Mouse (Mus musculus) ovary, postnatal 10 days (tissue): ENCODE results near the gene Dhx16.

Source experiments
- DNase-seq: peaks from one replicate; pipeline ENCODE4 v3.0.0; 2022; ENCODE audit warnings: low spot score

The Dhx16 gene

DNA sequence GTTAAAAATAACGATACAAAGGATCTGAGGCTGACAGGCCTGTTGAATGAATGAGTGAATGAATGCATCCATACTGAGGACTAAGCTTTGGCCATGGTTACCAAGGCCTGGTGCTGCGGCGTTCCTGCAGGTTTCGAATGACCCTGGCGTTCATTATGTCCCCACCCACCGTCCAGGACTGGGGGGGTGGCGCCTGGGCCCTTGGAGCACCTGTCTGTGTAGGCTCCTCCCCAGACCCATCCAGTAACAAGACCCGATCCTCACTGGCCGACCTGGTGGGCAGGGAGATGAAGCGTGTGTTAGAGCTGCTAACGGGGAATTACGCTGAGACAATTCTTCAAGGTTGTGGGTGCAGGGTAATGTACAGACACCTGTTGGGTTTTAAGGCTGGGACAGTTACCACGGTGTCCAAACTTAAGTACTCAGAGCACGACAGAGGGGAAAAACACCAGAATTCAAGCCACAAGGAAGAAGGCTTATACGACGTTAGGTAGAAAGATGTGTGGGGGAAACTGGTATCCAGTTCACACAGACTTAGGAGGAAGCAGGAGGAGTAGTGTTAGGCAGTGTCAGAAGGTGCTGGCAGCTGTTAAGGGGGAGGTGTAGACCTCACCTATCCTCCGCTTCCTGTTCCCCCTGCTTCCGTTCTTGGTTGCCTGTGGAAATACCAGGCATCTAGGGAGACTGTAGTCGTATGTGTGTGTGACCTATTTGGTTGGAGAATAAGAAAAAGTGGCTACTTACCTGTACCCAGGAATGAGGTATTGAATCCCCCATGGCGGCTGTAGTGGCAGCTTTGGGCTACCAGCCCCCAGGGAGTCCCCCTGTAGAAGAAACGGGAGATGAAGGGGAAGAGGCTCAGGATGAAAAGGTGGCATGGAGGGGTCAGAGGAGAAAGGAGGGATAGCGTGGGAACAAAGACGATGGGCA, 18.3 kb downstream of the Dhx16 start:
- DNase-seq: no peak

DNA sequence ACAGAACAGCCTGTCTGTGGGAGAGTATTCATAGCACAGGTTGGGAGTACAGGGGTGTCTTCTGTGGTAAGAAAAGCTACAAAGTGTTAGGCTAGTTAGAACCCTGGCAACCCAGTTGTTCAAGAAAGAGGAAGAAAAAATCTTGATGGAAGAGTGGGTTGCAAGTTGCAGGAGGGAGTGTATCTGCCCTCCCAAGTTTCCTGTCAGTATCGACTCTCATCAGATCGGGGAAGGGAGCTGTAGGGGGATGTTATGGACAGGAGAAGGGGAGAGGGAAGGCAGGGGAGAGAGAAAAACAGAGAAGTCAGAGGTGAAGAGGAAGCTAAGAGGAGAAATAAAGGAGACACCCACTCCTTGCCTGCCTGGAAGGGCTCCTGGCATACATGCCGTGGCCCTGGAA, 21.0 kb downstream of the Dhx16 start:
- DNase-seq: no peak

DNA sequence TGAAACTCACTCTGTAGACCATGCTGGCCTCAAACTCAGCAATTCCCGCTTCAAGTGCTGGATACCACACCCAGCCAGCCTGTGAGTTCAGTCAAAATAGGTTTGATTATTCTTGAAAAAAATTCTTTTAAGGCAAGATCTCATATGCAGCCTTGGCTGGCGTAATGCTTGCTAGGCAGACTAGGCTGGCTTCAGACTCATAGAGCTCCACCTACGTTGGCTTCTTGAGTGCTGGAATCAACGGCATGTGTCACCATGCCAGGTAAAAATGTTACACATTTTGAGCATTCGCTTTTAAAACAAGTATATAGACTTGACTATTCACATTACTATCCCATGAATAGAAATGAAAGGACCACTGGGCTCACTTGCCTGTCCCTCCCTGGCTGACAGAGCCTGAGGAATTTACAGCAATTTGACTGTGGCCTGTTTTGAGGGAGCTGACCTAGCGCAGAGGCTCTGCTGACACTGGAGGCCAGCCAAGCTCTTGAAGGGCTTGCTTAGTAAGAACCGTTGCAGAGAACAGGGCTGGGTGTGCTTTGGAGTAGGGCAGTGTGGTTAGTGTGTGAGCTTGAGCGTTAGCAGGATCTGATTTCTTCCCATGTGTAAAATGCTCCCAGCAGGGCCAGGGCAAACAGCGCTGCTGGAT, 23.8 kb downstream of the Dhx16 start:
- DNase-seq: no peak

DNA sequence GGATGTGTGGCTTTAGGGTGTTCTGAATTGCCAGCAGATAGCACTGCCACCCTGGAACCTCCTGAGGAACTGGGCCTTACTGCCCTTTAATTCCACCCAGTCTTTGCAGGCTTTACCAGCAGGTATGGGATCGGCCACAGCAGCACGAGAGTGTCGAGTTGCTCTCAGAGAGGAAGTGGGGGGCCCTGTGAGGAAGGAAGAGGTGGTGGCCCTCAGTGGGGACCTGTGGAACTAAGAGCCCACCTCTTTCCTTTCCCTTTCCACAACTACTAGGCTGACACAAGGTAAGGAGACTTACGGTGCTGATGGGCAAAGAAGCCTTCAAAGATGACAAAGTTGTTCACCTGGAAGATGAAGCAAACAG, 24.4 kb downstream of the Dhx16 start:
- no peak for DNase-seq

DNA sequence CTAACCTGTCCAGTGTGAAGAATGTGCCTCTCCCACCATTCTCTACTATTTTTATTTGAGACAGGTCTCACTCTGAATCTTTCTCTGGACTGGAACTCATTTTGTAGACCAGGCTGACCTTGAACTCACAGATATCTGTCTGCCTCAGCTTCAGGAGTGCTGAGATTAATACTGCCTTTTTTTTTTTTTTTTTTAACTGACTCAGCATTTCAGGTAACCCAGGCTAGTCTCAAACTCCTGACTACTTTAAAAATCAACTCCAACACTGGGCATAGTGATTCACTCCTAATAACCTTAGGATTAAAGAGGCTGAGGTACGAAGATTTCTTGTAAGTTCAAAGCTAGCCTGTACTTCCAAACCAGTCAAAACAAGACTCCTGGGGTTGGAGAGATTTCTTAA, 26.0 kb downstream of the Dhx16 start:
- DNase-seq: no peak

DNA sequence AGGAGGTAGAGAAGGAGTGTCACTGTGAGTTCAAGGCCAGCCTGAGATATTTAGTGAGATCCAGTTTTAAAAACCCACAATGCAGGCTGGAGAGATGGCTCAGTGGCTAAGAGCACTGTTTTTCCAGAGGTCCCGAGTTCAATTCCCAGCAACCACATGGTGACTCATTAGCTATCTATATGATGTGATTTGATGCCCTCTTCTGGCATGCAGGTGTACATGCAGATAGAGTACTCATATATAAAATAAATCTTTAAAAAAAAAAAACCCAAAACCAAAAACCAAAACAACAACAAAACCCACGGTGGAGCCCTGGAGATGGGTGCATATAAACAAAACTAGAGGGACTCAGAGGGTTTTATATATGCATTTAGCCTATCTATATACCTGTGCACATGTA, 28.0 kb downstream of the Dhx16 start:
- DNase-seq: no peak

DNA sequence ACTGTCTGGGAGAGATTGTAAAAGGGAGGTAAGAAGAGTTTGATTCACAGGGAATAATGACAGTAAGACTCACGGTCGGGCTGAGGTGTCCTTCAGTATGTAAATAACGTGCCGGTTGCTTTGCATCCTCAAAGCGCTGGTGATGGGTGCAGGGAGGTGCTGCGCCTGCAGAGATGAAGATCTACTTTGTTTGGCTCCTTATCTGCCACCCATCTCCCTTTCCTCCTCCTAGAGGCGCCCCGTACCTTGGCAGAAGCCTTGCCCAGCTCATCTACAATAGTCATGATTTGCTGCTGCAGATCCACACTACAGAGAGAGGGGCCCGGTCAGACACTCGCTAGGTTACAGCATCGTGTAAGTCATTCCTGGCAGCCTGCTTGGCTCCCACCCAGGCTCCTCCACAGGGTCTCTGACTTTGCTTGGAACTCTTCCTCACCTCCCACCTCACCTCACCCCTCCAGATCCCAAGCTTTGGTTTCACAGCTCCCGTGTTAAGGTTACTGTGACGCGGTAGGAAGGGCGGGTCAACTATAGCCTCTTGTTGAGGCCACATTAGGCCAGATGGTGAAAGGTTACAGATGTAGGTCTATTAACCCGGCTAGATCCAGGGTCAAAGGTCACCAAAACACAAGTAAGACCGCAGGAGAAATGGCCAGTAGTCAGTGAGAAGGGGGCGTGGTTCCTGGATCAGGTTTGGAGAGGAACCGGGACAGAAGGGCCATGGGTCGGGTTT, 29.7 kb downstream of the Dhx16 start:
- DNase-seq: no peak

DNA sequence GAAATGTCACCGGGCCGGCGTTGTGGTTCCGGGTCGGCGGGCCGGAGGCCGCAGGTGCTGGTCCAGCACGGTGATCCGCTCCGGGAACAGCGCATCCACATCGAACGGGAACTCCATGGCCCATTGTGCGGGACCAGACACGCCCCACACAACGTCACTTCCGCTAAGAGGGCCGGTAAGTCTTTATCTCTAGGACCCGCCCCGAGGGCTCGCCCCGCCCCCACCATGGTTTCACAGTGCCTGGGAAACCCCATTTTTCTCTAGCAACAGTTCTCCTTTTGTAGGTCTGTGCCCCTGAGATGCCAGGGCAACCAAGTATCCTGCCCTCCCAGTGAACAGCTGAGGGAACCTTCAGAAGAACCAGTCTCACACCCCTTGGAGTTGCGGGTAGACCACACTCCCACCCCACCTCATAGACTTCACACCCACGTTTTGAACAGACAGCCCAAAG, 30.3 kb downstream of the Dhx16 start, which contains the start of gene Atat1:
Atat1 (minus strand) TSS at position 157 of the 451 bp plus-strand sequence.
- peak; percentile 82 for DNase-seq

DNA sequence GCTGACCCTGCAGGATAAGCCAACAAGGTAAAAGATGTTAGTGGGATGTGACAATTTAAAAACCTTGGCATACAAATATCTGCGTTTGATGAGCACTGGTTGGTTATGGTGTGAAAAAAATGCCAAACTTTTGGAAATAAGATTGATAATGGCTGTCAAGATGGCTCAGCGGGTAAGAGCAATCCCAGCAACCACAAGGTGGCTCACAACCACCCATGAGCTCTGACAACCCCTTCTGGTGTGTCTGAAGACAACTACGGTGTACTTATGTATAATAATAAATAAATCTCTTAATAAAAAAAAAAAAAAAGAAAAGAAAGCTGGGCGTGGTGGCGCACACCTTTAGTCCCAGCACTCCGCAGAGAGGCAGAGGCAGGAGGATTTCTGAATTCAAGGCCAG, 35.4 kb downstream of the Dhx16 start:
- DNase-seq: no peak

DNA sequence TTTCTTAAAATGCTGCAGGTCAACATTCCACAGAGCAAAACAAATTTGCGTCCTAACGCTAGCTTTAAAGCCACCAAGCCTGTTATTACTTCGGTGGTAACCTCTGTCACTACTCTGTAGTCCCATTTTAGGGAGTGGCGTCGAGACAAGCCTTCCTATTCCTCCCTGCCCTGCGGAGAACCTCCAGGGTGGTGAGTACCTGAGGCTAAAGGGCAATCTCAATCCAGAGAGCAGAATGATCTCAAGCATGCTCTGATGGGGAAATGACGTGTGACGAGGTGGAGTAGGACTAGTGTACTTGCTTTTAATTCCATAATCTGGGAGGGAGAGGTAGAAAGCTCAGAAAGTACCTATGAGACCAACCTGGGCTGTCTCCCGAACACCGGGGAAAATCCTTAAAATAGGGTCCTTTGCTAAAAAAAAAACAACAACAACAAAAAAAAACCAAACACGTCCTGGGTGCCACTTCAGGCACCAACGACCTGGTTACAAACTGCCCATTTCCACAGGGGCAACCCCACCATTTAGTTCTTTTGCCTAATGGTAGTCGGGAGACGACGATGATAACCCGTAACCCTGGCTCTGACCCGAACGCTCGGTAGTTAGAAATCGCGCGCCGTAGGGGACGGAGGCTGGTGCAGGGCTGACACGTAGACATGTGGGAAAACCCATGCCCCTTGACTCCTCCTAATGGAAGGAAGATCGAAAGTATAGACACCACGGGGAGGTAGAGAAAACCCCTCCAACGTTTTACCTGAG, 36.1 kb downstream of the Dhx16 start:
- DNase-seq: no peak

DNA sequence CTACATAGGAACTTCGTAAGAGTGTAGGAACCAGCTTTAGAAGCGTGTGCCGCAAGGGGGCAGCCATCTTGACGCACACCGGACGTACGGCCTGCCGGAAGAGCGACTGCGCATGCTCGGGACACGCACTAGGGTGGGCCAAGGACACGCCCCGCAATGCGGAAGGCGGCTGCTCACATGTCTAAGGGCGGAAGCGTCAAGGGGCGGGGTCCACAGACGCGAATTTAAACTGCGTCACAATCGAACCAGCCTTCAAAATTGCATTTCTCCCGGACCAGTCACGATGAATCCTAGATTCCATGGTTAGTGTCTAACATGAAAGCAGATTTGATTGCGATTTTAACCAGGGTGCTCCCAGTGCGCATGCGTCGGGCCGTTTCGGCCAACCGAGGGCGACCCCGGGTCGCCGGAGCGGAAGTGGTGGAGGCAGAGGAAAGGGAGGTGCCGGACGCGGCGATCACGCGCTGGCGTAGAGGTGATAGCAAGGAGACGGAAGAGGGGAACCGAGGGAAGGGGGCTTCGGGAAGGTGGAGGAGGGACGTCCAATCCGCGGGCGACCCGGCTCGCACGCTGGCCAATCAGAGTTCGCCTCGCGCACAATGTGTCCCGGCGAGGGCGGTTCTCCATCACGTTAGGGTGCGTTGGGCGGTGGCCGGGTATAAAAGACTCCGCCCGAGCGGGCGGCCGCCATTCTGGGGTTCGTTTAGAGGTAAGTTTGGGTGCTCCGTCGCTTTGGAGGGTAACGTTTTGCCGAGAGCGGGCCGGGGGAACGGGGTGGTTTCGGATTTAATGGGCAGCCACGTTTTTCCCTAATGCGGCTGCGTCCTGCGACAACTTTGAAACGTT, 36.9 kb downstream of the Dhx16 start, which contains the start of the genes Mrps18b and Ppp1r10:
Mrps18b (minus strand) TSS at position 93 of the 846 bp plus-strand sequence.
Ppp1r10 (plus strand) TSS at position 138 of the 846 bp plus-strand sequence.
- DNase-seq: peak; percentile 96

DNA sequence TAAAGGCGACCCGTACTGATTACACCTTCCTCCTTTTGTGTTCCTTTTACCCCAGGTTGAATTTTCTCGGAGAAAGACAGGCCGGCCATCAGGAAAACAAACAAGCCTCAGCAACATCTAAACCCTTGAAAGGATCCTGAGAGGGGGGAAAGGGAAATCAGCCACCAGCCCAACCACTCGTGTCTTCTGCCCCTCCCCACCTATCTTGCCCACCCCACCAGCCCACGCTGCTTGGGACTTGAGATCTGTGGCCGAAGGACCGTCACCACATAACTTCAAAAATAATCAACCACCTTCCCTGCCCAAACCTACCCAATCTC, 37.5 kb downstream of the Dhx16 start:
- DNase-seq: no peak

DNA sequence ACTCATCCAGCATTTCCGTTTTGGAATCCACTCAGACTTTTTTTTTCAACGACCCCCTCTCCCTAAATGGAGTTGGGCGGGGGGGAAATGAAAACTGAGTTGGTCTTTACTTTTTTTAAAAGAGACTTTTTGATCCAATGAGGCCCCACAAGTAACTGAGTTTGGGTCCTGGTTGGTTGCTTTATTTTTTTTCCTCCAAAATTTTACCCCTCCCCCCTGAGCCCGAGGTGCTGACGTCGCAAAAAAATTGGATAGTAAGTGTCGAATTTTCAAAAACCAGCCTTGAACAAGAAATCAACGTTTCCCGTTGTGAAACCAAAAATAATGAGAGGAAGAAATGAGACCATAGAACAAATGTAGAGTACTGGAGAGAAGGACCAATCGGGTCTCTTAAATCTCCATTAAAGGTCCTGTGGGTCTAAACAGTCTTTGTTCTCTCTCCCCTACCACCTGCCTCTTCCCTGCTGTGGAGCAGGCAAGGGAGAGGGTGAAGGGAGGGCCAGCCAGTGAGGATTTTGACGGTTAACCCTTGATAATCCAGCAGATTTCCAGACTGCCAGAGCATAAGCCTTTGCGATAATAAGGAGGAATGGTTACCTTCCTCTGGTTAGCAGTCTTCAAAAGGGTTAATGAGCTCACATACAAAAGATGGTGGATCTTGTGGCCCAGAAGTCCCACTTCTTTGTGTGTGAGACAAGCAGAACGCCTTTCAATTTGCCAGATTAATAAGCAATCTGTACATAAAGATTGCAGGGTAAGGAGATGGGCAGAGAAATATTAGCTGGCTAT, 38.0 kb downstream of the Dhx16 start:
- no peak for DNase-seq

DNA sequence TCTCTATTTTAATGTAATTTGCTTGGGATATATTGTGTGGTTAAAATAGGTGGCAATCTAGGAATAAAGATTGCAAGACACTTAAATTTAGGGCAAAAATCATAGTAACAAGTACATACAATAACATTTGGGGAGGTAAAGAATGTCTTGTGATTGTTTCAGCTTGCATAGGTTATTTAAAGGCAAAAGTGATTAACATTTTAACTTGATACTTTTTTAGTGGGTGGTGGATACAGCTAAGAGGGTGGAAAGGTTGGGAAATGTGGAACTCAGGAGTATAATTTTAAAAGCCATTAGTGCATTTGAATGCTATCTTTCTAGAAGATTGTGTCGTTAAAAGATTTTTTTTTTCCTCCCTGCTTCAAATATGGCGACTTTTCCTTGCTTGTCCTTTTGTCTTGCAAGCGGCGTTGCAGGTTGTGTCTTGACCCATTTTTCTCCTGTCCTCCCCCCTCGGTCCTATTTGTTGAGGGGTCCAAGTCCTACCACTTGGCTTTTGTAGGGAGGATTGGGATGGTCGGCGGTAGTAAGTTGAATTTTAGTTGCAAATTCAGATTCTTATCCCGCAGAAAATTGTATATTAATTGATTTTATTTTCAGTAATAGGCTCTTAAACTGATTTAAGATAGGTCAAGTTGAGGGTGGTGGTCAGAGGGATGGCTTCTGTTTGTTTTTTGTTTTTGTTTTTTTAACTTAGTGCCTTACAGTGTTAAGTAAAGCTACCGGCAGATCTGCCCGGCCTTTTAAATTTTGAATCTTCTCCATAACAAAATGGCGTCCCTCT, 38.8 kb downstream of the Dhx16 start:
- peak; percentile 32 for DNase-seq

DNA sequence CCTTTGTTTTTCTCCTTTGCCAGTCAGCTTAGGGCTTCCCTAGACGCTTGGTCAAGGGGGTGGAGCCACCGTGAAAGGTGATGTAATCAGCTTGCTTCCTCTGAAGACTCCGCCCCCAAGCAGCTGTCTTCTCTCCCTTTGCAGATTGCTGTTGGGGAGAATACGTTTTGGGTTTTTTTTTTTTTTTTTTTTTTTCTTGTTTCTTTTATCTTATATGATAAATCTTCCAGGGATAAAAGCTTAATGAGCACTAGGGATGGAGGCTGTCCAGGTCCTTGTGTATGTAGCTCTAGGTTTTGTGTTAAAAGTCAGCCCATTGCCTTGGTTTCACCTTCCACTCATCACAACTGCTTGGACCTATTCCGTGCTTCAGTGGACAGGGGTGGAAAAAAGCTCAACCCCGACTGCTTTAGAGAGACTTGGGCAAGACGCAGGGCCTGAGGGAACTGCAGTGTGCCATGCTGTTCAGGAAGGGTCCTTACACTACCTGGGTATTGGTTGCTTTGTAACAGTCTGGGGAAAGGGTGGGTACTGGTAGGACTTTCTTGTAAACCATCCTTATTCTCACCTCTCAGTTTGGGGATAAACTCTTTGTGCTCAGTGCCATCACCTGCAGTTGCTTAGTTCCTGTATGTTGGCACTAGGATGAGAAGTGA, 39.6 kb downstream of the Dhx16 start:
- peak; percentile 66 for DNase-seq

DNA sequence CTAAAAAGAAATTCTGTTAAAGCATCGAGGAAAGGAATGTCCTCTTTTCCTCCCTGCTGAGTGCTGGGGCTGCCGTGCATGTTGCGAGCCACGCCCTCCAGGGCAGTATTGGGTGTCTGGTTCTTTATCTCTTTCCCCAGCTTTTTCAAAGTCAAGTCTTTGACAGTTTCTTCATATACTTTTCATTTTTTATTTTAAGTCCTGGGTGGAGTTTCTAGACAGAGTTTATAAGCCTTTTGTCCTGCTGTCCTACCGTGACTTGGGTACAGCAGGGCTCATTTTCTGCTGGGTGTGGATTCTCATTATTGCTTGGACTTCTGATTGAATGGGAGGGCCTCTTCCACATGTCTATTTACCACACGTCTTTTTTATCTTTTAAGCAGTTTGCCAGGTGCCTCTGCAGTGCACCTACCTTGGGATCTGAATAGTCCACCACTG, 40.3 kb downstream of the Dhx16 start:
- DNase-seq: no peak

DNA sequence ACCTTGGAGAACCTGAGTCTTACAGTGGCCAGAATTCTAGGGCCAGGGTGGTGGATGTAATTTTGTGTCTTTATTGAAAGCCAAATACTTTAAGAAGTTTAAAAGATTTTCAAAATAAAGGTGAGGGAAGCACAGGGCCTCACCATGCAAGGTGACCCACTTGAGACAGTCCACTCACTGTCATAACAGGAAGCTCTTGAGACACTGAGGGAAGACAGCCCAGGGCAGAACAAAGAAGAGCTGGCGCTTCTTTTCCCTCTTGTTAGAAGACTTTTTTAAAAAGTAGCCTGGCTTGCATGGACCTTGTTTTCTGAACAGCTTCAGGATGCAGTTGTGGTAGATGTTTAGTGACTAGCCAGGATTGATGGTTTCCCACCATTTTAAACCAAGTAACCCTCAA, 40.8 kb downstream of the Dhx16 start:
- DNase-seq: no peak

DNA sequence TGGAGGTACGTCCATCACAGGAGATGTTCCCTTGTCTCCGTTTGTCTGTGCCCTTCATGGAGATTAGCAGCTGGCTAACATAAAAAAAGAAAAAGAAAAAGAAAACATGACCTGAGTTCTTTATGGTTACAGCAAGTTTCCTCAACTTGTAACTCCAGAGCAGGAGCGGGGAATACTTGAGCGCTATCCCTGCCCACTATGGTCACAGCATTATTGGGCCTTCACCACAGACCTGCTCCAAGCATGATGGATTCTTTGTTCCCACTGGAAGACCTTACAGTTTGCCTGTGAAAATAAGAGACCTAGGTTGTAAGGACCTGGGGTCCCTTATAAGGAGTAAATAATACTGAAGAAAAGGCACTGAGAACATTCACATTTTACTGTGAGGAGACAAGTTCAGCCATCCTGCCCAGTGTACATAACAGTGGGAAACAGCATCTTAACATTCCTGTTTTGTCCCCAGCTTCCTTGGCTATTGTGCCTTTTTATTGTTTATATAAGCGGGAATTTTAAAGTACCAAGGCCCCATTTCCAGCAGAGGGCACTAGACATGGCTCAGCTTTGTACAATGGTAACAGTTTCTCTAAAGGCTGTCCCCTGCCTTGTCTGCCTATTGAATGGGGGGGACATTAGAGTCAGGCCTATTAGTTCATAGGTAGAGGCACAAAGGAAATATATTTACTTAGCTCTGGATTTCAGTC, 41.4 kb downstream of the Dhx16 start:
- no peak for DNase-seq
